In genomic region chr7:128854690-128855343, GRCm38 (mm10) we compare ENCODE assay signal across 1 mouse cellular context.
TF ChIP-seq lines count a peak whose summit lies in the region.

No protein-coding gene starts in this region.

TF ChIP-seq in MEL, 35 proteins besides CTCF, POLR2A, EP300 and RAD21 (continued from another document):
- TF ChIP-seq POLR2AphosphoS5 (IDR thresholded peaks at IDR 0.05; ENCODE audit: borderline replicate concordance, low read depth, low read length), result no peak
- no peak for TF ChIP-seq E2F4 (IDR thresholded peaks at IDR 0.05; ENCODE audit: borderline replicate concordance, low read depth, low read length)
